Mouse (Mus musculus) midbrain, postnatal 0 days (tissue): Measurements from ENCODE around the gene Olfr1368. TPM values are rescaled to one million over a fixed set of nuclear protein-coding genes. Genes with fewer than 3 reads are reported as not detected.

Experiments
- ATAC-seq: fragments of 200-750 bp; cut with Nextera tagmentation; 2 replicates; pipeline ENCODE4 v1.8.0; 2017; ENCODE audit warnings: moderate number of reproducible peaks, mild to moderate bottlenecking, moderate TSS enrichment, moderate library complexity; ENCODE audit not compliant: low FRiP score
- DNase-seq: peaks from one replicate; pipeline ENCODE4 v3.0.0-alpha.2; 2015; ENCODE audit warnings: low spot score
- H3K27ac ChIP-seq: fragments of 300-500 bp; sonication (generic); 2 replicates; pipeline ENCODE4 v1.5.1; 2014; ENCODE audit warnings: low read depth, mild to moderate bottlenecking, low read length, mixed read lengths
- H3K27me3 ChIP-seq: fragments of 300-500 bp; sonication (generic); 2 replicates; pipeline ENCODE4 v1.6.1; 2014; ENCODE audit warnings: low read length, control low read depth, mixed read lengths; ENCODE audit not compliant: insufficient read depth
- H3K36me3 ChIP-seq: fragments of 300-500 bp; sonication (generic); 2 replicates; pipeline ENCODE4 v1.6.1; 2014; ENCODE audit warnings: low read length, control low read depth, mixed read lengths; ENCODE audit not compliant: insufficient read depth
- H3K4me1 ChIP-seq: fragments of 300-500 bp; sonication (generic); 2 replicates; pipeline ENCODE4 v1.6.1; 2014; ENCODE audit warnings: mild to moderate bottlenecking, control low read depth, antibody characterized with exemption, low read length, mixed read lengths; ENCODE audit not compliant: insufficient read depth
- H3K4me2 ChIP-seq: fragments of 300-500 bp; sonication (generic); 2 replicates; pipeline ENCODE4 v1.6.1; 2014; ENCODE audit warnings: low read depth, mild to moderate bottlenecking, low read length, mixed read lengths; ENCODE audit not compliant: poor library complexity, severe bottlenecking
- H3K4me3 ChIP-seq: fragments of 300-500 bp; sonication (generic); 2 replicates; pipeline ENCODE4 v1.5.1; 2014; ENCODE audit warnings: low read depth, mild to moderate bottlenecking, low read length, moderate library complexity
- H3K9ac ChIP-seq: fragments of 300-500 bp; sonication (generic); replicated peaks from 2 replicates; pipeline ENCODE4 v1.6.1; 2014; ENCODE audit warnings: mild to moderate bottlenecking, low read length, moderate library complexity, mixed read lengths; ENCODE audit not compliant: poor library complexity, severe bottlenecking
- H3K9me3 ChIP-seq: fragments of 300-500 bp; sonication (generic); 2 replicates; pipeline ENCODE4 v1.6.1; 2016; ENCODE audit warnings: low read length, control low read depth
- CTCF ChIP-seq: IDR thresholded peaks from 2 replicates; pipeline ENCODE4 v1.5.1; 2016; ENCODE audit warnings: antibody characterized with exemption, mild to moderate bottlenecking
- WGBS: fragments of 180-500 bp; shearing (Covaris S2); extraction: QIAGEN DNeasy Blood & Tissue Kit; methylation state at CpG from one replicate; pipeline ENCODE4 v1.1.7; 2014; 5-methylcytosine and 5-hydroxymethylcytosine counted together
- polyA plus RNA-seq: library from polyadenylated mRNA; unstranded; fragments of >200 nt; fragmentation: Nextera tagmentation; extraction: Ambion mirVana; gene quantifications from 2 replicates; pipeline ENCODE4 v1.2.1, GENCODE M21; 2015
- total RNA-seq: library from RNA; depleted of rRNA; stranded (reverse); fragments of >200 nt; gene quantifications from 2 replicates; pipeline ENCODE4 v1.2.3, GENCODE M21; 2014

Gene Olfr1368
- total and polyA plus RNA-seq, 2 experiments from 2014 or later: not detected

- peak overlapping the region; percentile 61 for H3K4me2 ChIP-seq
- H3K9ac ChIP-seq: peak overlapping the region; percentile 40; the same call in 1 of the 2 replicates
- no peaks in the 10 kb centered on the region for H3K36me3 ChIP-seq
- peak overlapping the region; percentile 47 for H3K4me3 ChIP-seq
- WGBS: 3% methylated on average over 14 of the region's 14 CpGs
- no peaks in the 10 kb centered on the region for H3K4me1 ChIP-seq
- H3K27ac ChIP-seq: no peak overlapping the region
- H3K9me3 ChIP-seq: no peaks in the 10 kb centered on the region
- DNase-seq (no peak), ATAC-seq (no peak)
- no peaks in the 10 kb centered on the region for H3K27me3 ChIP-seq
- TF ChIP-seq CTCF: no peak
Observed at GRCm38 (mm10) chr13:21169121-21169656, 23.5 kb upstream of the Olfr1368 start.

- Histone ChIP-seq H3K36me3 (no peaks in the 10 kb centered on the region), H3K9me3 (no peaks in the 10 kb centered on the region), H3K4me2 (peak overlapping the region; percentile 61), H3K27me3 (no peaks in the 10 kb centered on the region), H3K4me3 (peak overlapping the region; percentile 47), H3K9ac (peak overlapping the region; percentile 40; the same call in 1 of the 2 replicates), H3K27ac (no peak overlapping the region), H3K4me1 (no peaks in the 10 kb centered on the region)
- under 1% methylated on average over 16 of the region's 16 CpGs for WGBS
- TF ChIP-seq CTCF: no peak
- DNase-seq (peak; percentile 38), ATAC-seq (no peak)
Observed at GRCm38 (mm10) chr13:21168371-21169011, 22.8 kb upstream of the Olfr1368 start.

- WGBS: 0% methylated on average over 8 of the region's 8 CpGs
- peak overlapping the region; percentile 47 for H3K4me3 ChIP-seq
- H3K36me3 ChIP-seq: no peaks in the 10 kb centered on the region
- H3K4me1 ChIP-seq: no peaks in the 10 kb centered on the region
- H3K27me3 ChIP-seq: no peaks in the 10 kb centered on the region
- H3K4me2 ChIP-seq: peak overlapping the region; percentile 61
- no peaks in the 10 kb centered on the region for H3K9me3 ChIP-seq
- H3K27ac ChIP-seq: no peak overlapping the region
- no peak for TF ChIP-seq CTCF
- ATAC-seq (peak; percentile 53), DNase-seq (peak; percentile 59)
- peak overlapping the region; percentile 40; the same call in 1 of the 2 replicates for H3K9ac ChIP-seq
Observed at GRCm38 (mm10) chr13:21167910-21168300, 22.2 kb upstream of the Olfr1368 start.

- Histone ChIP-seq H3K4me2 (peak overlapping the region; percentile 61), H3K9ac (peak overlapping the region; percentile 54), H3K4me1 (no peaks in the 10 kb centered on the region), H3K4me3 (peak overlapping the region; percentile 47), H3K27me3 (no peaks in the 10 kb centered on the region), H3K27ac (0 out of 2 replicates have a peak overlapping the region, but pooled peaks have one; percentile 14), H3K9me3 (no peaks in the 10 kb centered on the region), H3K36me3 (no peaks in the 10 kb centered on the region)
- peak; percentile 89 for DNase-seq
- no peak for TF ChIP-seq CTCF
- peak; percentile 78 for ATAC-seq
- WGBS: 1% methylated on average over 27 of the region's 27 CpGs
Observed at GRCm38 (mm10) chr13:21166936-21167909, 21.6 kb upstream of the Olfr1368 start.

- 56% methylated on average over 5 of the region's 5 CpGs for WGBS
- H3K4me2 ChIP-seq: no peak overlapping the region
- no peak for TF ChIP-seq CTCF
- no peak overlapping the region for H3K9ac ChIP-seq
- H3K27me3 ChIP-seq: no peaks in the 10 kb centered on the region
- H3K4me1 ChIP-seq: no peaks in the 10 kb centered on the region
- H3K9me3 ChIP-seq: no peaks in the 10 kb centered on the region
- DNase-seq (no peak), ATAC-seq (no peak)
- no peak overlapping the region for H3K4me3 ChIP-seq
- H3K36me3 ChIP-seq: no peaks in the 10 kb centered on the region
- H3K27ac ChIP-seq: no peak overlapping the region
Observed at GRCm38 (mm10) chr13:21162591-21162990, 16.9 kb upstream of the Olfr1368 start.
